Mouse (Mus musculus): ENCODE measurements around the gene Aldh3b3. TPM values are rescaled to one million over a fixed set of nuclear protein-coding genes. Genes with fewer than 3 reads are reported as not detected.

Gene Aldh3b3
- polyA plus RNA-seq, 1 experiment from 2014 or later: not detected

- Histone ChIP-seq H3K4me3 (peak within 1 kb of the TSS; percentile 81), H3K27me3 (ENCODE audit: poor library complexity, severe bottlenecking) (0 out of 2 replicates have a peak, but pooled peaks cover 3% of the 10 kb centered on the region), H3K36me3 (replicated peaks) (peaks cover 9% of the 10 kb centered on the region), H3K4me1 (peaks cover 30% of the 10 kb centered on the region), H3K9me3 (no peaks in the 10 kb centered on the region), H3K27ac (peak within 1 kb of the TSS; percentile 95)
- peak; percentile 97 for DNase-seq (ENCODE audit: extremely low spot score, low spot score)
- WGBS: under 1% methylated on average over 64 of the region's 64 CpGs
Measured at GRCm38 (mm10) chr19:4000119-4000900, 41.9 kb downstream of the Aldh3b3 start, which contains the start of the genes Nudt8 and Gm49405. Nudt8 (plus strand) TSS chr19:4000580. Gm49405 (plus strand) TSS chr19:4000626.

- H3K27me3 ChIP-seq (ENCODE audit: poor library complexity, severe bottlenecking): 0 out of 2 replicates have a peak, but pooled peaks cover 3% of the 10 kb centered on the region
- 20% methylated on average over 17 of the region's 17 CpGs for WGBS
- DNase-seq (ENCODE audit: extremely low spot score, low spot score): peak; percentile 29
Measured at GRCm38 (mm10) chr19:4000949-4001525, 42.6 kb downstream of the Aldh3b3 start.

GRCm38 (mm10) chr19:4001752-4002151 lies 43.3 kb downstream of the Aldh3b3 start:
- H3K4me1 ChIP-seq: peaks cover 30% of the 10 kb centered on the region
- H3K27me3 ChIP-seq (ENCODE audit: poor library complexity, severe bottlenecking): 0 out of 2 replicates have a peak, but pooled peaks cover 3% of the 10 kb centered on the region
- no peak for DNase-seq (ENCODE audit: extremely low spot score, low spot score)
- 96% methylated on average over 5 of the region's 5 CpGs for WGBS
- H3K9me3 ChIP-seq: no peaks in the 10 kb centered on the region
- H3K27ac ChIP-seq: no peak overlapping the region
- H3K4me3 ChIP-seq: peak overlapping the region; percentile 81; the same call in 1 of the 2 replicates
- H3K36me3 ChIP-seq (replicated peaks): peaks cover 22% of the 10 kb centered on the region

More at GRCm38 (mm10) chr19:4000949-4001525, 42.6 kb downstream of the Aldh3b3 start:
- peak overlapping the region; percentile 95 for H3K27ac ChIP-seq
- peak overlapping the region; percentile 81 for H3K4me3 ChIP-seq
- H3K4me1 ChIP-seq: peaks cover 30% of the 10 kb centered on the region
- H3K9me3 ChIP-seq: no peaks in the 10 kb centered on the region
- H3K36me3 ChIP-seq (replicated peaks): peaks cover 15% of the 10 kb centered on the region

GRCm38 (mm10) chr19:4003112-4003511 lies 44.7 kb downstream of the Aldh3b3 start, which contains the start of gene Doc2g:
Doc2g (plus strand) TSS chr19:4003313.
- DNase-seq (ENCODE audit: extremely low spot score, low spot score): no peak
- Histone ChIP-seq H3K4me1 (peaks cover 27% of the 10 kb centered on the region), H3K36me3 (replicated peaks) (peaks cover 36% of the 10 kb centered on the region), H3K27ac (no peak within 1 kb of the TSS), H3K27me3 (ENCODE audit: poor library complexity, severe bottlenecking) (0 out of 2 replicates have a peak, but pooled peaks cover 3% of the 10 kb centered on the region), H3K4me3 (no peak within 1 kb of the TSS), H3K9me3 (no peaks in the 10 kb centered on the region)
- 70% methylated on average over 1 of the region's 1 CpGs for WGBS

DNA sequence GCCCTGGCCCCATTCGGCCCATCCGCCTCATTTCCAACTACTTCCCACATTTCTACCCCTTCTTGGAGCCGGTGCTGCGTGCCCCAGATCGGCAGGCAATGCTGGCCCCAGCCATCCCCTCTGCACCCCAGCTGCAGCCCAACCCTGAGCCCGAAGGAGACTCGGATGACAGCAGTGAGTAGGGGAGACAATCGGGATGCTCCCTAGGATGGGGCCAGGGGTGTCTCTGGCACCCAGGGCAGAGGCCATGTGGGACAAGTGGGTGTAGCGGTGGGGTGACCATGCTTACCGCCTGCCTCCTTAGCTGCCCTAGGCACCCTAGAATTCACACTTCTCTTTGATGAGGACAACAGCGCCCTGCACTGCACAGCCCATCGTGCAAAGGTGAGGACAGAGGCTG lies 45.2 kb downstream of the Aldh3b3 start:
- 0 out of 2 replicates have a peak, but pooled peaks cover 3% of the 10 kb centered on the region for H3K27me3 ChIP-seq (ENCODE audit: poor library complexity, severe bottlenecking)
- 84% methylated on average over 12 of the region's 12 CpGs for WGBS
- H3K4me1 ChIP-seq: peaks cover 24% of the 10 kb centered on the region
- no peak for DNase-seq (ENCODE audit: extremely low spot score, low spot score)
- no peak overlapping the region for H3K4me3 ChIP-seq
- H3K27ac ChIP-seq: no peak overlapping the region
- peaks cover 41% of the 10 kb centered on the region for H3K36me3 ChIP-seq (replicated peaks)
- no peaks in the 10 kb centered on the region for H3K9me3 ChIP-seq

DNA sequence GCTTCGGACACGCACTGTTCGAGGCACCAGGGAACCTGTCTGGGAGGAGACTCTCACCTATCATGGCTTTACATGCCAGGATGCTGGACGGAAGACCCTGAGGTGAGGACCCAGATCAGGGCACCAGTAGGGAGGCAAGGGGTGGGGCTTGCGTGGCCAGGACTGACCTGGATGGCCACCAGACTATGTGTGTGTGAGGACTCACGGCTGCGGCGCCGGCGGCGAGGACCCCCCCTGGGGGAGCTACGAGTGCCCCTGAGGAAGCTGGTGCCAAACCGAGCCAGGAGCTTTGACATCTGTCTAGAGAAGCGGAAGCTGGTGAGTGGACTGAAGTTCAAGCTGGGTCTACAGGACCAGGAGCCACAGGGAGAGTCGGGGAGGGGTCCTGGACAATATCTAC lies 45.9 kb downstream of the Aldh3b3 start:
- 91% methylated on average over 15 of the region's 15 CpGs for WGBS
- no peak overlapping the region for H3K4me3 ChIP-seq
- H3K27me3 ChIP-seq (ENCODE audit: poor library complexity, severe bottlenecking): no peaks in the 10 kb centered on the region
- no peak overlapping the region for H3K27ac ChIP-seq
- peaks cover 48% of the 10 kb centered on the region for H3K36me3 ChIP-seq (replicated peaks)
- peaks cover 22% of the 10 kb centered on the region for H3K4me1 ChIP-seq
- no peaks in the 10 kb centered on the region for H3K9me3 ChIP-seq
- DNase-seq (ENCODE audit: extremely low spot score, low spot score): no peak

GRCm38 (mm10) chr19:4005091-4005490 lies 46.6 kb downstream of the Aldh3b3 start:
- WGBS: 93% methylated on average over 9 of the region's 9 CpGs
- Histone ChIP-seq H3K4me1 (peaks cover 15% of the 10 kb centered on the region), H3K9me3 (no peaks in the 10 kb centered on the region), H3K36me3 (replicated peaks) (peaks cover 55% of the 10 kb centered on the region), H3K27me3 (ENCODE audit: poor library complexity, severe bottlenecking) (no peaks in the 10 kb centered on the region), H3K27ac (no peak overlapping the region), H3K4me3 (no peak overlapping the region)
- DNase-seq (ENCODE audit: extremely low spot score, low spot score): no peak

GRCm38 (mm10) chr19:4005971-4006370 lies 47.5 kb downstream of the Aldh3b3 start:
- Histone ChIP-seq H3K4me1 (peaks cover 10% of the 10 kb centered on the region), H3K9me3 (no peaks in the 10 kb centered on the region), H3K36me3 (replicated peaks) (peaks cover 61% of the 10 kb centered on the region), H3K27me3 (ENCODE audit: poor library complexity, severe bottlenecking) (no peaks in the 10 kb centered on the region), H3K27ac (no peak overlapping the region), H3K4me3 (no peak overlapping the region)
- DNase-seq (ENCODE audit: extremely low spot score, low spot score): no peak
- WGBS: 94% methylated on average over 8 of the region's 8 CpGs

- H3K4me3 ChIP-seq: peak overlapping the region; percentile 93; the same call in 1 of the 2 replicates
- H3K36me3 ChIP-seq (replicated peaks): peaks cover 46% of the 10 kb centered on the region
- H3K9me3 ChIP-seq: no peaks in the 10 kb centered on the region
- H3K27ac ChIP-seq: no peak overlapping the region
- WGBS: 94% methylated on average over 5 of the region's 5 CpGs
- DNase-seq (ENCODE audit: extremely low spot score, low spot score): no peak
- H3K4me1 ChIP-seq: peaks cover 31% of the 10 kb centered on the region
- H3K27me3 ChIP-seq (ENCODE audit: poor library complexity, severe bottlenecking): no peaks in the 10 kb centered on the region
Measured at GRCm38 (mm10) chr19:4011086-4011485, 52.6 kb downstream of the Aldh3b3 start.

DNA sequence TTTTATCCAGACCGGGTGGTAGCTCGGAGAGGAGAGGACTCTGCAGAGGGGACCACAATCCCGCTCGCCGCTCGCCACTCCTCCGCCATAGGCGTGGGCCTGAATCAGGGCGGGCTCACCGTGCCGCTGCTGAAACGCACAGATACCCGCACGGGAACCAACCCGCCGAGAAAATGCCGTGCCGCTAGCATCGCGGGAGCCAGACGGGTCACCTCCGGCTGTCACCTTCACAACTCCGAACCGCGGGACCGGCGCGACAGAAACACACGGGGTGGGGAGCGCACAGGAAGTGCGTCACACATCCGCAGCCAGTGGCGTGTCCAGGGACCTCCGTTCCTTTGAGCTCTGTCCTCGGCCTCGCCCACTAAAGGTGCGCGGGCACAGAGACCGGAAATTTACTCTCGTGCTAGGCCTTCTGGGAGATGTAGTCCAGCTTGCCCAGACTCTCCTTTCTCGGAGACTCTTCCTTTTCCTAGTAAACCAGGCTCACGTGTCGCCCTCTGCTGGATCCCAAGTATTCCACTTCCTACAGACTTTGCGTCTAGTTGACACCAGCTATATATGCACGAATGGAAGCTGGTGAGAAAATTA lies 54.1 kb downstream of the Aldh3b3 start, which contains the start of gene Ndufv1:
Gene Ndufv1 (minus strand): TSS at position 375 of the 591 bp plus-strand sequence.
- under 1% methylated on average over 45 of the region's 45 CpGs for WGBS
- Histone ChIP-seq H3K27me3 (ENCODE audit: poor library complexity, severe bottlenecking) (no peaks in the 10 kb centered on the region), H3K36me3 (replicated peaks) (peaks cover 32% of the 10 kb centered on the region), H3K27ac (peak within 1 kb of the TSS; percentile 83), H3K4me3 (peak within 1 kb of the TSS; percentile 93), H3K9me3 (no peaks in the 10 kb centered on the region), H3K4me1 (peaks cover 31% of the 10 kb centered on the region)
- DNase-seq (ENCODE audit: extremely low spot score, low spot score): peak; percentile 98

DNA sequence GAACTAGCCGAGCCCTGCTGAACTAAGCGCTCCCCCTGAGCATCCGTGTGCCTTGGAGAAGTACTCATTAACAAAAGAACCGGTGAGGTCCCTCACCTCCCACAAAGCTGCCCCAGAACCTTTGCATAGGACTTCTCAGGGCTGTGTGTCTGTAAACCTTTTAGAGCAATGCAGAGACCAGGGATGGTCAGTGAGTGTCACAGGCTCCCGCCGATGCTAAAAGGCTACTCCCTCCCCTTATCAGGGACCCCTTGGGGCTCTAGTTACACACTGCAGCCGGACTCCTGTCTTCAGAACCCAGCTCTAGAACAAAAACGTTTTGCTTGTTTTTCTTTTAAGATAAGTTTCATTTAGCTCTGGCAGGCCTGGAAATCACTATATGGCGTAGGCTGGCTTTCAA lies 54.6 kb downstream of the Aldh3b3 start:
- WGBS: 18% methylated on average over 9 of the region's 9 CpGs
- peaks cover 26% of the 10 kb centered on the region for H3K36me3 ChIP-seq (replicated peaks)
- no peaks in the 10 kb centered on the region for H3K27me3 ChIP-seq (ENCODE audit: poor library complexity, severe bottlenecking)
- DNase-seq (ENCODE audit: extremely low spot score, low spot score): no peak
- peak overlapping the region; percentile 93 for H3K4me3 ChIP-seq
- H3K27ac ChIP-seq: peak overlapping the region; percentile 83
- H3K9me3 ChIP-seq: no peaks in the 10 kb centered on the region
- H3K4me1 ChIP-seq: peaks cover 31% of the 10 kb centered on the region

DNA sequence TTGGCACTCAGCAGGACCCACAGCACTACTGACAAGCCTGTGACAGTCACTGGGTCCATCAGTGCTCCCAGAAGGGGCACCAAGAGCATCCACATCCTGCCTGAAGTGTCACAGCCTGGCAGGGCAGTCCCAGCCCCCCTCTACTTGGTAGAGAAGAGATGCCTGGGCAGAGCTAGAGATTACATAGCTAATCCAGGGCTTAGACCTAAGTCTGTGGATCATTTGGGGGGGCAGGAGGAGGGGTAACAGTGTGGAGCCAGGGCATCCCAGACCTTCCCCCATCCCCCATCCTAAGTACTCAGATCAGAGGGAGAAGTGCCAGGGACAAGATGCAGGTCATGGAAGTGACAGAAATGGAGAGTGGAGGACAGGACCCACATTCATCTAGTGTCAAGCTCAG lies 56.4 kb downstream of the Aldh3b3 start:
- Histone ChIP-seq H3K36me3 (replicated peaks) (peaks cover 9% of the 10 kb centered on the region), H3K9me3 (no peaks in the 10 kb centered on the region), H3K27ac (no peak overlapping the region), H3K4me3 (no peak overlapping the region), H3K27me3 (ENCODE audit: poor library complexity, severe bottlenecking) (no peaks in the 10 kb centered on the region), H3K4me1 (peaks cover 42% of the 10 kb centered on the region)
- DNase-seq (ENCODE audit: extremely low spot score, low spot score): no peak
